Mouse (Mus musculus) embryo, embryonic 10.5 days (tissue): ENCODE results near the gene Cap2.

Experiments
- DNase-seq: peaks from one replicate; pipeline ENCODE4 v3.0.0-alpha.2; 2015; ENCODE audit warnings: low spot score

Cap2 gene

GRCm38 (mm10) chr13:46525295-46526255 is 23.9 kb downstream of the Cap2 start:
- no peak for DNase-seq

GRCm38 (mm10) chr13:46526645-46527044 is 25.0 kb downstream of the Cap2 start:
- DNase-seq = no peak

- DNase-seq = no peak
Observed at GRCm38 (mm10) chr13:46527340-46527739, 25.7 kb downstream of the Cap2 start.

- no peak for DNase-seq
Observed at GRCm38 (mm10) chr13:46529037-46529436, 27.4 kb downstream of the Cap2 start.

- DNase-seq = no peak
Observed at GRCm38 (mm10) chr13:46530546-46530945, 28.9 kb downstream of the Cap2 start.

- DNase-seq = no peak
Observed at GRCm38 (mm10) chr13:46531676-46532075, 30.0 kb downstream of the Cap2 start.

GRCm38 (mm10) chr13:46532276-46532675 is 30.6 kb downstream of the Cap2 start:
- no peak for DNase-seq

- DNase-seq = no peak
Observed at GRCm38 (mm10) chr13:46533342-46534129, 31.9 kb downstream of the Cap2 start.

- peak; percentile 73 for DNase-seq
Observed at GRCm38 (mm10) chr13:46534171-46534968, 32.7 kb downstream of the Cap2 start.

- peak; percentile 21 for DNase-seq
Observed at GRCm38 (mm10) chr13:46534969-46535785, 33.5 kb downstream of the Cap2 start.

- no peak for DNase-seq
Observed at GRCm38 (mm10) chr13:46539284-46539683, 37.6 kb downstream of the Cap2 start.

- peak; percentile 46 for DNase-seq
Observed at GRCm38 (mm10) chr13:46540943-46541342, 39.3 kb downstream of the Cap2 start.

GRCm38 (mm10) chr13:46542782-46543181 is 41.1 kb downstream of the Cap2 start:
- DNase-seq = no peak

GRCm38 (mm10) chr13:46544608-46545007 is 43.0 kb downstream of the Cap2 start:
- no peak for DNase-seq

GRCm38 (mm10) chr13:46545081-46545480 is 43.4 kb downstream of the Cap2 start:
- peak; percentile 65 for DNase-seq

GRCm38 (mm10) chr13:46546846-46547245 is 45.2 kb downstream of the Cap2 start:
- no peak for DNase-seq

- DNase-seq = no peak
Observed at GRCm38 (mm10) chr13:46547253-46547652, 45.6 kb downstream of the Cap2 start.

GRCm38 (mm10) chr13:46548132-46548531 is 46.5 kb downstream of the Cap2 start:
- no peak for DNase-seq

- DNase-seq = no peak
Observed at GRCm38 (mm10) chr13:46548600-46549179, 47.0 kb downstream of the Cap2 start.

- DNase-seq = no peak
Observed at GRCm38 (mm10) chr13:46550627-46551026, 49.0 kb downstream of the Cap2 start.

GRCm38 (mm10) chr13:46554736-46555135 is 53.1 kb downstream of the Cap2 start:
- no peak for DNase-seq
